Mouse (Mus musculus) frontal cortex, postnatal 25 days (tissue): ENCODE results near the gene Kcnh4.

ENCODE experiments used
- DNase-seq, 2 experiments: peaks; one replicate each; pipeline ENCODE4 v3.0.0; 2022; ENCODE audit warnings: low spot score in 2 of 2

Kcnh4 gene

GRCm38 (mm10) chr11:100735134-100735865 is 24.4 kb downstream of the Kcnh4 start:
- DNase-seq: no peak

- no peak for DNase-seq
These were observed 29.1 kb downstream of the Kcnh4 start for GRCm38 (mm10) chr11:100730477-100731205.

- no peak for DNase-seq
These were observed 29.8 kb downstream of the Kcnh4 start for GRCm38 (mm10) chr11:100729976-100730375.

- DNase-seq: no peak
These were observed 31.1 kb downstream of the Kcnh4 start for GRCm38 (mm10) chr11:100728601-100729000.

- no peak for DNase-seq
These were observed 32.5 kb downstream of the Kcnh4 start for GRCm38 (mm10) chr11:100727201-100727600.

GRCm38 (mm10) chr11:100724919-100725512 is 34.7 kb downstream of the Kcnh4 start:
- no peak for DNase-seq

GRCm38 (mm10) chr11:100722493-100723028 is 37.2 kb downstream of the Kcnh4 start:
- DNase-seq: no peak

GRCm38 (mm10) chr11:100721776-100722492 is 37.8 kb downstream of the Kcnh4 start:
- DNase-seq: no peak

- DNase-seq: no peak
These were observed 38.5 kb downstream of the Kcnh4 start for GRCm38 (mm10) chr11:100721254-100721653.

- no peak for DNase-seq
These were observed 39.4 kb downstream of the Kcnh4 start for GRCm38 (mm10) chr11:100720345-100720744.

- DNase-seq: no peak
These were observed 39.8 kb downstream of the Kcnh4 start for GRCm38 (mm10) chr11:100719893-100720292.

- DNase-seq: no peak
These were observed 40.4 kb downstream of the Kcnh4 start for GRCm38 (mm10) chr11:100719312-100719711.

- DNase-seq: no peak
These were observed 40.9 kb downstream of the Kcnh4 start for GRCm38 (mm10) chr11:100718866-100719265.

- no peak for DNase-seq
These were observed 41.3 kb downstream of the Kcnh4 start for GRCm38 (mm10) chr11:100718462-100718861.

- DNase-seq: no peak
These were observed 43.1 kb downstream of the Kcnh4 start for GRCm38 (mm10) chr11:100716649-100717048.

GRCm38 (mm10) chr11:100714948-100715347 is 44.8 kb downstream of the Kcnh4 start:
- no peak for DNase-seq

- peak; percentile 75 to 76 for DNase-seq
These were observed 45.2 kb downstream of the Kcnh4 start for GRCm38 (mm10) chr11:100714534-100714915.

GRCm38 (mm10) chr11:100713735-100714533 is 45.8 kb downstream of the Kcnh4 start, which contains the start of gene Hspb9:
Gene Hspb9 (plus strand): TSS chr11:100713850.
- DNase-seq: no peak

GRCm38 (mm10) chr11:100713174-100713573 is 46.6 kb downstream of the Kcnh4 start:
- no peak for DNase-seq

GRCm38 (mm10) chr11:100711783-100712615 is 47.7 kb downstream of the Kcnh4 start, which contains the start of gene Kat2a:
Gene Kat2a (minus strand): TSS chr11:100712465.
- DNase-seq: peak; percentile 59 to 70
